Mouse (Mus musculus): Measurements from ENCODE around the gene Grin2a. TPM values are rescaled to one million over a fixed set of nuclear protein-coding genes. Genes with fewer than 3 reads are reported as not detected.

Grin2a gene
- polyA plus RNA-seq (2015; fragmentation: Nextera tagmentation; extraction: Ambion mirVana): 1.2 and 3.6 TPM in 2 replicates

GRCm38 (mm10) chr16:9994951-9995813, at the start of gene Grin2a:
Gene Grin2a, minus strand, starts transcription at chr16:9995560.
- Histone ChIP-seq H3K36me3 (ENCODE audit: control insufficient read depth, insufficient read depth) (no peaks in the 10 kb centered on the region), H3K9ac (replicated peaks; ENCODE audit: low read depth, low read length) (peak within 1 kb of the TSS; percentile 57), H3K4me3 (replicated peaks; ENCODE audit: low read length) (peak within 1 kb of the TSS; percentile 52), H3K27ac (ENCODE audit: low read length) (no peak within 1 kb of the TSS), H3K4me2 (ENCODE audit: low read length) (peak within 1 kb of the TSS; percentile 89), H3K4me1 (replicated peaks; ENCODE audit: control insufficient read depth, insufficient read depth, low read length) (peaks cover 23% of the 10 kb centered on the region), H3K27me3 (replicated peaks; ENCODE audit: control insufficient read depth, insufficient read depth, low read length) (peaks cover 46% of the 10 kb centered on the region), H3K9me3 (ENCODE audit: control insufficient read depth, low read length) (no peaks in the 10 kb centered on the region)
- peak; percentile 42 for ATAC-seq
- WGBS: under 1% methylated on average over 68 of the region's 69 CpGs

- 86% methylated on average over 7 of the region's 7 CpGs for WGBS
- no peak for ATAC-seq
- H3K27me3 ChIP-seq (replicated peaks; ENCODE audit: control insufficient read depth, insufficient read depth, low read length): no peaks in the 10 kb centered on the region
- no peak overlapping the region for H3K4me3 ChIP-seq (replicated peaks; ENCODE audit: low read length)
- no peak overlapping the region for H3K27ac ChIP-seq (ENCODE audit: low read length)
- H3K36me3 ChIP-seq (ENCODE audit: control insufficient read depth, insufficient read depth): no peaks in the 10 kb centered on the region
- no peaks in the 10 kb centered on the region for H3K9me3 ChIP-seq (ENCODE audit: control insufficient read depth, low read length)
- H3K4me1 ChIP-seq (replicated peaks; ENCODE audit: control insufficient read depth, insufficient read depth, low read length): no peaks in the 10 kb centered on the region
- no peak overlapping the region for H3K4me2 ChIP-seq (ENCODE audit: low read length)
- no peak overlapping the region for H3K9ac ChIP-seq (replicated peaks; ENCODE audit: low read depth, low read length)
These were observed 40.3 kb upstream of the Grin2a start for GRCm38 (mm10) chr16:10035582-10036215.

GRCm38 (mm10) chr16:10033416-10033979, 38.1 kb upstream of the Grin2a start:
- H3K36me3 ChIP-seq (ENCODE audit: control insufficient read depth, insufficient read depth): no peaks in the 10 kb centered on the region
- H3K4me1 ChIP-seq (replicated peaks; ENCODE audit: control insufficient read depth, insufficient read depth, low read length): no peaks in the 10 kb centered on the region
- ATAC-seq: no peak
- H3K9me3 ChIP-seq (ENCODE audit: control insufficient read depth, low read length): no peaks in the 10 kb centered on the region
- H3K27ac ChIP-seq (ENCODE audit: low read length): no peak overlapping the region
- H3K9ac ChIP-seq (replicated peaks; ENCODE audit: low read depth, low read length): no peak overlapping the region
- 80% methylated on average over 4 of the region's 4 CpGs for WGBS
- no peak overlapping the region for H3K4me2 ChIP-seq (ENCODE audit: low read length)
- no peak overlapping the region for H3K4me3 ChIP-seq (replicated peaks; ENCODE audit: low read length)
- H3K27me3 ChIP-seq (replicated peaks; ENCODE audit: control insufficient read depth, insufficient read depth, low read length): no peaks in the 10 kb centered on the region

GRCm38 (mm10) chr16:10031891-10032290, 36.5 kb upstream of the Grin2a start:
- ATAC-seq: no peak
- Histone ChIP-seq H3K4me2 (ENCODE audit: low read length) (no peak overlapping the region), H3K36me3 (ENCODE audit: control insufficient read depth, insufficient read depth) (no peaks in the 10 kb centered on the region), H3K4me3 (replicated peaks; ENCODE audit: low read length) (no peak overlapping the region), H3K9ac (replicated peaks; ENCODE audit: low read depth, low read length) (no peak overlapping the region), H3K4me1 (replicated peaks; ENCODE audit: control insufficient read depth, insufficient read depth, low read length) (no peaks in the 10 kb centered on the region), H3K27me3 (replicated peaks; ENCODE audit: control insufficient read depth, insufficient read depth, low read length) (no peaks in the 10 kb centered on the region), H3K27ac (ENCODE audit: low read length) (no peak overlapping the region), H3K9me3 (ENCODE audit: control insufficient read depth, low read length) (no peaks in the 10 kb centered on the region)

GRCm38 (mm10) chr16:10026741-10027140, 31.4 kb upstream of the Grin2a start:
- Histone ChIP-seq H3K4me1 (replicated peaks; ENCODE audit: control insufficient read depth, insufficient read depth, low read length) (no peaks in the 10 kb centered on the region), H3K36me3 (ENCODE audit: control insufficient read depth, insufficient read depth) (no peaks in the 10 kb centered on the region), H3K27me3 (replicated peaks; ENCODE audit: control insufficient read depth, insufficient read depth, low read length) (no peaks in the 10 kb centered on the region), H3K9ac (replicated peaks; ENCODE audit: low read depth, low read length) (no peak overlapping the region), H3K9me3 (ENCODE audit: control insufficient read depth, low read length) (no peaks in the 10 kb centered on the region), H3K4me2 (ENCODE audit: low read length) (no peak overlapping the region), H3K4me3 (replicated peaks; ENCODE audit: low read length) (no peak overlapping the region), H3K27ac (ENCODE audit: low read length) (no peak overlapping the region)
- ATAC-seq: no peak
- WGBS: 81% methylated on average over 6 of the region's 6 CpGs

- Histone ChIP-seq H3K27me3 (replicated peaks; ENCODE audit: control insufficient read depth, insufficient read depth, low read length) (no peaks in the 10 kb centered on the region), H3K36me3 (ENCODE audit: control insufficient read depth, insufficient read depth) (no peaks in the 10 kb centered on the region), H3K9me3 (ENCODE audit: control insufficient read depth, low read length) (peaks cover 4% of the 10 kb centered on the region), H3K9ac (replicated peaks; ENCODE audit: low read depth, low read length) (no peak overlapping the region), H3K4me2 (ENCODE audit: low read length) (no peak overlapping the region), H3K27ac (ENCODE audit: low read length) (no peak overlapping the region), H3K4me3 (replicated peaks; ENCODE audit: low read length) (no peak overlapping the region), H3K4me1 (replicated peaks; ENCODE audit: control insufficient read depth, insufficient read depth, low read length) (no peaks in the 10 kb centered on the region)
- ATAC-seq: no peak
- WGBS: 70% methylated on average over 1 of the region's 1 CpGs
These were observed 14.4 kb upstream of the Grin2a start for GRCm38 (mm10) chr16:10009743-10010142.

GRCm38 (mm10) chr16:10005606-10006005, 10.2 kb upstream of the Grin2a start:
- H3K4me2 ChIP-seq (ENCODE audit: low read length): no peak overlapping the region
- no peaks in the 10 kb centered on the region for H3K36me3 ChIP-seq (ENCODE audit: control insufficient read depth, insufficient read depth)
- H3K27ac ChIP-seq (ENCODE audit: low read length): no peak overlapping the region
- no peak for ATAC-seq
- no peak overlapping the region for H3K9ac ChIP-seq (replicated peaks; ENCODE audit: low read depth, low read length)
- 83% methylated on average over 5 of the region's 5 CpGs for WGBS
- no peaks in the 10 kb centered on the region for H3K4me1 ChIP-seq (replicated peaks; ENCODE audit: control insufficient read depth, insufficient read depth, low read length)
- no peaks in the 10 kb centered on the region for H3K9me3 ChIP-seq (ENCODE audit: control insufficient read depth, low read length)
- no peaks in the 10 kb centered on the region for H3K27me3 ChIP-seq (replicated peaks; ENCODE audit: control insufficient read depth, insufficient read depth, low read length)
- H3K4me3 ChIP-seq (replicated peaks; ENCODE audit: low read length): no peak overlapping the region

GRCm38 (mm10) chr16:10004096-10004495, 8.7 kb upstream of the Grin2a start:
- no peaks in the 10 kb centered on the region for H3K4me1 ChIP-seq (replicated peaks; ENCODE audit: control insufficient read depth, insufficient read depth, low read length)
- no peak overlapping the region for H3K4me3 ChIP-seq (replicated peaks; ENCODE audit: low read length)
- H3K9ac ChIP-seq (replicated peaks; ENCODE audit: low read depth, low read length): no peak overlapping the region
- no peaks in the 10 kb centered on the region for H3K36me3 ChIP-seq (ENCODE audit: control insufficient read depth, insufficient read depth)
- H3K27ac ChIP-seq (ENCODE audit: low read length): no peak overlapping the region
- 89% methylated on average over 4 of the region's 4 CpGs for WGBS
- H3K4me2 ChIP-seq (ENCODE audit: low read length): no peak overlapping the region
- no peaks in the 10 kb centered on the region for H3K27me3 ChIP-seq (replicated peaks; ENCODE audit: control insufficient read depth, insufficient read depth, low read length)
- no peaks in the 10 kb centered on the region for H3K9me3 ChIP-seq (ENCODE audit: control insufficient read depth, low read length)
- no peak for ATAC-seq

GRCm38 (mm10) chr16:10003001-10003400, 7.6 kb upstream of the Grin2a start:
- H3K4me3 ChIP-seq (replicated peaks; ENCODE audit: low read length): no peak overlapping the region
- no peaks in the 10 kb centered on the region for H3K9me3 ChIP-seq (ENCODE audit: control insufficient read depth, low read length)
- H3K4me1 ChIP-seq (replicated peaks; ENCODE audit: control insufficient read depth, insufficient read depth, low read length): no peaks in the 10 kb centered on the region
- H3K4me2 ChIP-seq (ENCODE audit: low read length): no peak overlapping the region
- no peak overlapping the region for H3K27ac ChIP-seq (ENCODE audit: low read length)
- H3K9ac ChIP-seq (replicated peaks; ENCODE audit: low read depth, low read length): no peak overlapping the region
- WGBS: 50% methylated on average over 1 of the region's 1 CpGs
- no peak for ATAC-seq
- no peaks in the 10 kb centered on the region for H3K36me3 ChIP-seq (ENCODE audit: control insufficient read depth, insufficient read depth)
- H3K27me3 ChIP-seq (replicated peaks; ENCODE audit: control insufficient read depth, insufficient read depth, low read length): no peaks in the 10 kb centered on the region

Data from forebrain, embryonic 16.5 days (tissue).